Mouse (Mus musculus): ENCODE results near the gene Camta1. TPM values are rescaled to one million over a fixed set of nuclear protein-coding genes. Genes with fewer than 3 reads are reported as not detected.

Camta1 gene
- 100 to 1,000 TPM; 152 to 172 TPM for total RNA-seq (2021)

DNA sequence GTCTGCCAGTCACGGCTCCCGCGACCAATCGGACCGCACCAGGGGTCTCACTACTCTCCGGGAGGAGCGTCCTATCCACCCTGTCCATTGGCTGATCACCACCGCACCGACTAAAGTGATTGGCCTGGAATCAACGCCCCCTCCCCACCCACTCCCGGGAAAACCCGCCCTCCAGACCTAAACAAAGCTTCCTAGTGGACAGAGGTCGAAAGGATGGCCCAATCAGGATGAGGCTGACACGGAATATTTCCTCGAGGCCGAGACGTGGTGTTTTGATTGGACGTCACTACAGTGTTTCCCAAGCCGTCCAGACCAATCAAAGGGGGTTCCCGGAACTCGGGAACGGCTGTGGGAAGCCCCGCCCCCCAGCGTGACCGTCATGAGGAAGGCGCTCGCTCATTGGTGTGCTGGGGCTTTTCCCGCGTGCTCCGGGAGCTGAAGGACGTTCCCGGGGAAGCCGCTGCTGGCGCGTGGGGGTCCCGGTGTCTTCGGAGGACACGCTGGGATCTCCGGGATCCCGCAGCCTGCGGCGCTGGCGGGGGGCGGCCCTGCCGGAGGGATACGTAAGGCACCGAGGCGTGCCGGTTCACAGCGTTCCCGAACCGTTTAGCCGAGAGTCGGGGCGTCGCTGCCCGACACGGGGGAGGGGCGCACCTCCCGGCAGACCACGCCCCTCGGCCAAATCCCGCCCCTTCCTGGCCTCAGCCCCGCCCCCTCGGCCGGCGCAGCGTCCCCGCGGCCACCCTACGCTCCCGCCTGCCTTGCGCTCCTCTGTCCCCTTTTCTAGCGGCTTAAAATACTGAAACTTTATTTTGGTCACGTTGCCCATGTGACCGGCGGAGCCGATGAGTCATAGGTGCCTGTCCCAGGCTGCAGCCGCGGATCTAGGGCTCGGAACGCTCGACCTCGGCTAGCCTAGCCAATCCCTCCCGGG, at the start of gene Camta1:
Camta1 (minus strand) TSS at position 71 of the 934 bp plus-strand sequence.
- DNase-seq = peak; percentile 100

DNA sequence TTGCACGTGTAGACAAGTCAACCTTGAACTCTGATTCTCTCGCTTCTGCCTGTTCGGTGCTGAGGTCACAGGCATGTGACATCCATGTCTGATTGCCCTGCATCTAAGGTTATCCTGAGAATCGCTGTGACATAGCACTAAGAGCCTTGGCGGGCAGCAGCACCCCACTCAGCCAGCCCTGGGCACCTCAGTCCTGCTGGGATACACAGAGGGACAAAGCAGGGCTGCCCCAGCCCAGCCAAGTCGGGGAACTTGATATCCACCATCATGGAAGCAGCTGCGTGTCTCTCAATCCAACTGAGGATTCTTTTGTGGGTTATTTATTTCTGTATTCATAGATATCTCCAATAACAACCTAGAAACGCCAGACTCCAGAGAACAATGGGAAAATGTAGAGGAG, 47.1 kb upstream of the Camta1 start:
- no peak for DNase-seq

DNA sequence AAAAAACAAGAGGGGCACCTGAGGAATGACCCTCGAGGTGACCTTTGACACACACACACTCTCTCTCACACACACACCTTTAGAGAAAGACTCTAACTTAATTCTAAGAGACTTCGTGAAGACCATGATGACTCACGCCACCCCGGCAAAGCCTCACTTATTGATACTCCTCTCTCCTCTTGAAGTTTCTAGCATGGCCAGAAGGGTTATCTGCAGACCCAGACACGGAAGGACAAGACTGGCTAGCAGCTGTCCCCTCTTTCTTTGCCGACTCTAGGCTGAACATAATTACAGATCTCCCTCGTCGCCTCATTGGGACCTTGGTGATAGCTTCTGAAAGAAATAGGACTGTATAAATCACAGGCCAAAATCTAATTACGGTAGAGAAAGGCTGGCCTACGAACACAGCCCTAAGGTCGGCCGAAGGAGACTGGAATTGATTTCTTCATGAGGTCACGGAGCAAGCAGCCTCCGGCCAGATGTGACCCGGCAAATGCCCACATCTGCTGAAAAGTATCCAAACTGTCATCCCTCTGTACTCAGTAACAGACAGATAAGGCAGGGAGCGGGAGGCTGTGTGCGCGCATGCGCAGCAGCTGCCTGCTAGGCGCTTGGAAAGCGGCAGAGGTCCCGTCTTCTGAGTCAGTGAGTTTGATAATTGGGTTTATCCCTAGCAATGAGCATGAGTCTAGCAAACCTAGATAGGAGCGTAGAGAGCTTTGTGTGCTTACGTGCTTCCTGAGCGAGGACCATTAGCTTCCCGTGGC, 46.1 kb upstream of the Camta1 start:
- peak; percentile 54 for DNase-seq

DNA sequence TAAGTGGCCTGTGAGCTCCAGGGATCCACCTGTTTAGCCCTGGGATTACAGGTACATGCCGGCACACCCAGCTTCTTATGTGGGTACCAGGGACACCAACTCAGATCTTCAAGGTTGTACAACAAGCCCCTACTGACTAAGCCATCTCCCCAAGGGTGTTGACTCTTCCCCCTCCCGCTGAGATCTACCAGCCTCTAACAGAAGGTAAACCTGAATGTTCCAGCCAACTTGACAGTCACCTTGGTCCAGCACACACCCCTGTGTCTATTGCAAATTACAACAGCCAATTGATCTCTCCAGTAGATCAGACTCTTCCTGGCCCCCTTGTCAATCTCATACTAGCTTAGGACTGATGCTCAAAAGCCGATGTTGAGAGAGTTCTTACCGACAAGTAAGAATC, 43.9 kb upstream of the Camta1 start:
- no peak for DNase-seq

DNA sequence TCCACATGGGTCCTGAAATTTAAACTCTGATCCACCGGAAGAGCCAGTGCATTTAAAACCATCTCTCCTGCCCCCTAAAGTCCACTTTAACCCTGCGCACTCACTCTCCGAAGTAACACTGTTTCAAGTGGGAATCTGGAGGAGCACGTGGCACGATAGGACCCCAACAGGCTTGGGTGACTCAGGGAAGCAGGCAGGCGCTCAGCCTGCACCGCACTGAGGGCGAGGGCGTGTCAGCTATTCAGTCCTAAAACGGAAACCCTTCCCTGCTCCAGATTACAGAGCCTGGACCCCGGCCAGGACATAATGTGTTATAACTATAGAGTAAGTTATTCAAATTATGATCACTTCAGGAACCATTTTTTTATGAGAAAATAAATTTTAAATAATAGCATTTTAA, 42.4 kb upstream of the Camta1 start:
- DNase-seq = peak; percentile 76

DNA sequence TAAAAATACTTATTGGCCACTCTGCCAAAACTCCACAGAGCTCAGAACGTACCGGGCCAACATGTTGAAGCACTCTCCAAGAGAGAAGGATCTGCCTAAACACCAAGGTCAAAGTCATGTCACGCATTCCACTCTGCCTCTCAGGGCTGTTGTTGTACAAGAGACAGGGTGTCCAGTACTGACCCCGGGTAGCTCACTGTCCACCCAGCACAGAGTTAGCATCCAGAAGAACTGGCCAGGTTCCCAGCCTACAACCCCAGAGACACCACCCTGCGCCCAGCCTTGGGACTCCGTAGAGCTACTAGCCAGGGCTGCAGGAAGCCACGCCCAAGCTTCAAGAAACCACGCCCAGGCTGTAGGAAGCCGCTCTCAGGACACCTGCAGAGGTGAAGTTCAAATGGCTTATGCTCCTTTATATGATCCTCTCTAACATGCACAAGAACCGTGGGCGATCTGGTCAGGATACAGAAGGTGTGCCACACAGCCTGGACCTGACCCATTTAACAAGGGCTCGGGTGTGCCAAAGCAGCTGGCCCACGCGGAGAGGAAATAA, 41.1 kb upstream of the Camta1 start:
- peak; percentile 77 for DNase-seq

DNA sequence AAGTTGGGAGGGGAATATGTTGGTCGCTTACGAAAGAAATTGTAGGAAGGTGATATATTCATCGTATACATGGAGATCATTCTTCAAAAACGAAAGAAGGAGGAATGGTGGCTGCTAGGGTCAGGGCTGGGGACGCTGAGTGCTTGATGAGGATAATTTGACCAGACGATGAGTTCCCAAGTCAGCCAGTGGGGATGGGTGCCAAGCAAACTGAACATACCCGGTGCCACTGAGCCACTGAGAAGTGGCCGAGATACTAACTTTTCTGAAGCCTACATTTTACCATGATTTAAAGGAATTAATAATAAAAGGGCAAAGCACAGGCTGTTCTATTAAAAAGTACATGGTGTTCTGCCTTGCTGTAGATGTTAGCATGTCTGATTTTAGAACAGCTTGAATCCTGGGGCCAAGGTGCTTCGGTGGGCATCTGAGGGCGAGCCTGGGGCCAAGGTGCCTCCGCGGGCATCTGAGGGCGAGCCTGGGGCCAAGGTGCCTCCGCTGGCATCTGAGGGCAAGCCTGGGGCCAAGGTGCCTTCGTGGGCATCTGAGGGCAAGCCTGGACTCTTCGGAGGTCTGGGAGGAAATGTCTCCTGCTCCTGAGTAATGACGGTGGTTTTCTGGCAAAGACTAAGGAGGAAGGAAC, 40.5 kb upstream of the Camta1 start:
- no peak for DNase-seq

DNA sequence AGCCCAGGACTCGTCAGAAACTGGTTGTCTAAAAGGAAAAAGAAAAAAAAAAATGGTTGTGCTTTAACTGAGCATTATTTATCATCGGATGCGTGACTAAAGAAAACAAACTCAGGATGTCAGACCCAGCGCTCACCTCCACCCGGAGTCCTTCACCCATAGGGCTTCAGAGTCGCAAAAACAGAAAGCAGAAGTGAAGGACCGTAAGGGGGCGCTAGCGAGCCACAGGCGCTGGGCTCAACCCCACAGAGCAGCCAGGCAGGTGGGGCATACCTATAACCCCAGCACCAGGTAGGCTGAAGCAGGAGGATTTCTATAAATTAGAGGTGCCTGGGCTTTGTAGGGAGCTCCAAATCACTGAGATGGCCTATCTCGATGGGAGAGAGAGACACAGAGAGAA, 39.7 kb upstream of the Camta1 start:
- DNase-seq = peak; percentile 28

DNA sequence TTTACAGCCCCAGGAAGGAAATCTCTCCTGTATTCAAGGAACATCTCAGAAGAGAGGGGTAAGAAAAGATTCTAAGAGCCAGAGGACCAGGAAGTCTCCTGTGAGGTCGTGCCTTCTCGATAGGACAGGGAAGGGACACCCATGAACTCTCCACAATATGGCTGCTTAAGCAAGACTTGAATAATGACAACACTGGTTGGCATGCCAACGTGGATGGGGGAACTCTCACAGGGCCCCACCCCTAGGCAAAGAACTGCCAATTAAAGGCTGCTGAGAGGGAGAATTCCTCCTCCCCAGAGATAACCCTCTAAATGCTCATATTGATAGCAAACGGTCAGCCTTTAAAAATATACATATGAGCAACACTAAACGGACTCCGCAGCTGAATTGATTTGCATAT, 39.1 kb upstream of the Camta1 start:
- no peak for DNase-seq

DNA sequence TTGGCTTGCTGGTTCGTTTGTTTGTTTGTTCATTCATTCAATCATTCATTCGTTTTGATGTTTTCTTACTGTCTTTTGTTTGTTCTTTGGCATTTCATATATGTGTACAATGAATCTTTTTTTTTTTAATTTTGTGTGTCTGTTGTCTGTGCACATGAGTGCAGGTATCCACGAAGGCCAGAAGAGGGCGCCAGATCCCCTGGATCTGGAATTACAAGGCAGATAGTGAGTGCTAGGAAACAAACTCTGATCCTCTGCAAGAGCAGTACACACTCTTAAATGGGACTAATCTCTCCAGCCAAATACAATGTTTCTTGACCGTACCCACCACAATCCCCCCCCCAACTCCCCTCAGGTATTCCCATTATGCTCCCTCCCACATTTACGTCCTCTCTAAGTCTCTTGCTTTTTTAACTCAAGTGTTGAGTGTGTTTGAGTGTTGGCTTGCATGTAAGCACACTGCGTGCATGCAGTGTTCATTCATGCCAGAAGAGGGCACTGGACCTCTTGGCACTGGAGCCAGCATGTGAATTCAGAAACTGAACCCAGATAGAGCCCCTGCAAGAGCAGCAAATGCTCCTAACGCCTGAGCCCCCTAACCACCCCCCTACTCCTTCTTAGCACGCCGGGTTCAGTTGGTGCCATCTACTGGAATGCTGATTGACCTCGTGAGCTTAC, 38.2 kb upstream of the Camta1 start:
- DNase-seq = no peak

DNA sequence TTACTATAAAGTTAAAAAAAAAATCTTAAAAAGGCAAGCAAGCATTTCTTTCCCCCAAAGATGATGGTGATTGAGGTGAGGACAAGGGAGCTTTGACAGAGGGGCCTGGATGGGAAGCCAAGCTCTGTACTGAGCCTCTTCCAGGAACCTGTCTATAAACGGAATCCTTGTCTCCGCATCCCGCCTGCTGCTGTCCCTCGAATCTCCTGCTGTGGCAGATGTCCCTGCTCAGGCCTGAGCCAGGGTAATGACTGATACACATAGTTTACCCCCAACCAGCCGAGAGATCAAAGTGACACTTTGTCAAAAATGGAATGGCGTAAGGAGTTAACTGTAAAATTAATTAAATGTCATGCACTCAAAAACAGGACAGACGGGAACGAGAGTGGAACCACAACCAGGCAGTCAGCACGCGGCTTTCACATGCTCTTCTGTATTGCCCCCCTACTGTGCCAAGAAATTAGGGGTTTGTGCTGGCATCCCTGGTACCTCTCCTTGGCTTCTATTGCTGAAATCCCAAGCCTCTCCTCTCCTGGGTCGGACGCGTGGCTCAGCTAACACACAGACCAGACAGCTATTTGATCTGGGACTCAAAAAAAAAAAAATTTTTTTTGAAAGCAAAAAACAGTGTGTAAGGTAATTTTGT, 37.0 kb upstream of the Camta1 start:
- no peak for DNase-seq

DNA sequence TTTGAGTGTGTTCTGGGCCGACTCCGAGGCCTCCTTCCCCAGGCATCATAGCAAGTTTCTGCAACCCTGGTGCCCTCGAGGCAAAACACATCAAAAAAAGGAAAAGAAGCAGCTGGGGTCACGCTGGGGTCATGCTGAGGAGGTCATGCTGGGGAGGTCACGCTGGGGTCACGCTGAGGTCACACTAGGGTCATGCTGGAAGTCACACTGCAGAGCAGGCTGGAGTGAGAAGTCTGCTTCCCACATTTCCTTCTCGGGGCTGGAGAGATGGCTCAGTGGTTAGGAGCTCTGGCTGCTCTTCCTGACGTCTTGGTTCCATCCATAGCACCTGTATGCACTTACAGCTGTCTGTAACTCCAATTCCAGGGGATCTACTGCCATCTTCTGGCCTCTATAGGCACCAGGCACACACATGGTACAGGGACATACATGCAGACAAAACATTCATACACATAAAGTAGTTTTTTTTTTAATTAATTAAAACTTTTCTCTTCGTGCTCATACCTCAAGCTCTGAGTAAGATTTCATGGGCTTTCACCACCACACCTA, 35.5 kb upstream of the Camta1 start:
- DNase-seq = no peak

DNA sequence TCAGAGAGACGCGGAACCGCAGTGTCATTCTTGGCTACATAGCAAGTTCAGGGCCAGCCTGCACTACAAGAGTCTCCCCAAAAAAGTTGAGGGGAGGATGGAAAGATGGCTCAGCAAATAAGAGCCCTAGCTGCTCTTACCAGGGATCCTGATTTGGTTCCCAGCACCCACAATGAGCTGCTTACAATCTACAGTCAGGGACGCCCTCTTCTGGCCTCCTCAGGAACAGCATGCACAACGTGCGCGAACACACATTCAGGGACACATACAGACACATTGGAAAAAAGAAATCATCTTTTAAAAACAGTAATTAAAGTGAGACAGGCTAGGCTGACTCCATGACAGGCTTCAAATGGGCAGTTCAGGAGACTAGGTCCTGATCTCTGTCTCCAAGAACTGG, 33.9 kb upstream of the Camta1 start:
- no peak for DNase-seq

DNA sequence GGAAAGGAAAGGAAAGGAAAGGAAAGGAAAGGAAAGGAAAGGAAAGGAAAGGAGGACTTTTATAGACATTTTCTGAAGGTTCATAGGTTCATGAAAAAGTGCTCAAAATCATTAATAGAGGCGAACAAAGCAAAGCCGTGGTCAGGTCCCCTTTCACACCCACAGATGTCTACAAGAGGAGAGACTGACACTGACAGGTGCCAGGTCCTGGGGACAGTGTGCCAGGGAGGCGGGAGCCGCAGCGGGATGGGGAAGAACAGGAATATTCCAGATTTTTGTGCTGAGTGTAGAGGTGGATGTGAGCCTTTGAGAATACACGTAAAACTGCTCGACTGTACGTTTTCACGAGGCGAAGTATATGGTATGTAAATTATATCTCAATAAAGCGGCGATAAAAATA, 33.2 kb upstream of the Camta1 start:
- no peak for DNase-seq

DNA sequence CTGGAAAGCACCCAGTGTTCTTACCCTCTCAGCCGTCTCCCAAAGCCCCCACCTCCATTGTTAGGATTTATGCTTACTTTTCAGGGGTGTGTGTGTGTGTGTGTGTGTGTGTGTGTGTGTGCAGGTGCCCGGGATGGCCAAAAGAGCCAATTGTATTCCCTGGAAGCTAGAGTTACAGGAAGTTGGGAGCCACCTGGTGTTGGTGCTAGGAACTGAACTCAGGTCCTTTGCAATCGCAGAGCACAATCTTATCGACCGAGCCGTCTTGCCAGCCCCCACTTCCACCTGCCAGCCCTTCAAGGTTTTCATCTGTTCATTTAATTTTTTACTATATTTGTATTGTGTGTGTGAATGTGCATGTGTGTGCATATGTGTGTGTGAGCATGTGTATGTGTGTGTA, 31.6 kb upstream of the Camta1 start:
- DNase-seq = peak; percentile 17

DNA sequence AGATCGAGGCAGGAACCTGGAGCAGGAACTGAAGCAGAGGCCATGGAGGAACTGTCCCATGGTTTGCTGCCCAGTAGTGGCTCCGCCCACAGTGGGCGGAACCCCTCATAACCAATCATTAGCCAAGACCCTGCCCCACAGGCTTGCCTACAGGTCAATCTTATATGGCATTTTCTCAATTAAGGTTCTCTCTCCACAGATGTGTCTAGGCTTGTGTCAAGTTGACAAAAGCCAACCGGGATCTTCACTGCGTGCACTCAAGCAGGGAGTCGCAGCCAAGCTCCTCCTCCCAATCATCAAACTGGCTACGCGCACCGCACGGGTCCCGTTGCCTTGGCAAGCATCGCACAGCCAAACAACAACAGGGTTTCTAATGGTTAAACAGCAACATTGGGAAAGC, 19.9 kb upstream of the Camta1 start:
- DNase-seq = no peak

DNA sequence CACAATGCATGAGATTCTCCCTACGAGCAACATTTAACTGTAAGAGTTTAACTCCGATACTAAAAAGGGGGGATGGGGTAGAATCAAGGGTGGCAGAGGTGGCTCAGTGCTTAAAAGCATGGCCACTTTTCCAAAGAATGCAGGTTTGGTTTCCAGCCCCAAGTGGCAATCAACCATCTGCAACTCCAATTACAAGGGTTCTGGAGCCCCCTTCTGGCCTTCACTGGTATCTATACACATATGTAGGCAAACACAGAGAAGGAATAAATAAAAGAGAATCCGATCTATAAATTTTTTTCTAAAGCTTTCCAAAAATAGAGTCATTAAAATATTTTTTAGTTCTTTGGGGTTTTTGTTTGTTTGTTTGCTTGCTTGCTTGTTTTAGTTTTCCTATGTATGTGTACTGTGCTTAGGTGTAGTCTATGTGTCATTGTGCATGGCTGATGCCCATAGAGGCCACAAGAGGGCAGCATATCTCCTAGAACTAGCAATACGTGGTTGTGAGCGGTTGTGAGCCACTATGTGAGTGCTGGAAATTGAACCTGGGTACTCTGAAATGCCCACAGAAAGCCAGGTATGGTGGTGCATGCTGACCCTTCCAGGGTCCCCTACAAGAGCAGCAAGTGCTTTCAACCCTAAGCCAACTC, 18.5 kb upstream of the Camta1 start:
- DNase-seq = no peak

DNA sequence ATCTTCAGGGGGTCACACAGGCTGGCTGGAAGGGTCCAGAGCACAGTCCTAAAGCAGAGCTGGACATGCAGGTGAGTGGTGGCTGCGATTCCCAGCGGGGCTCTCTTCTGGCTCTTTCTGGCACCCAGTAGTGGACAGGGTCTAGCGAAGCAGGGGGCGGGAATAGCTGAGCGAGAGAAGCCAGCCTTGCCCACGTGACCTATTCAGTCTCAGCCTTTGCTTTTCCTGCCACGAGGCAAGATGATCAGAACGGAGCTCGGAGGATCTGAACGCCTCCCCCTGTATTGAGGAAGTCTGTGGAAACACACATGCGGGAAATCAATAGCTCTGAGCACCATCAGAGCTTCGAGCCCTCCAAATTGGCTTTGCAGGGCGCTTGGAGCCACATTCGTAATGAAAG, 14.7 kb upstream of the Camta1 start:
- no peak for DNase-seq

DNA sequence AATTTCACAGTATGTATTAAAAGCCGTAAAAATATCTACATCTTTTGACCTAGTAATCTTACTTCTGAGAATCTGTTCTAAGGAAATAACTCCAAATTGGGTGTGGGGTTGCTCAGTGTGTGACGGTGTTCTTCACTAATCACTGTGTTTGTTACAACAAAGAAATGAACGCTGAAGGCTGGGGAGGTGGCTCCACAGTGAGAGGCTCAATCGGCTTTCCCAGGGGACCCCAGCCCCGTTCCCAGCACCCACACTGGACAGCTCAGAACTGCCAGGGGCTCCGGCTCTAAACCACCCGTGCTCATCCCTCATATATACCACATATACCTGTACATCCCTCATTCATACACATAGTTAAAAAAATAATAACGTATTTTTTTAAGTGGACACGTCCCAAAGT, 1.8 kb upstream of the Camta1 start:
- peak; percentile 12 for DNase-seq

DNA sequence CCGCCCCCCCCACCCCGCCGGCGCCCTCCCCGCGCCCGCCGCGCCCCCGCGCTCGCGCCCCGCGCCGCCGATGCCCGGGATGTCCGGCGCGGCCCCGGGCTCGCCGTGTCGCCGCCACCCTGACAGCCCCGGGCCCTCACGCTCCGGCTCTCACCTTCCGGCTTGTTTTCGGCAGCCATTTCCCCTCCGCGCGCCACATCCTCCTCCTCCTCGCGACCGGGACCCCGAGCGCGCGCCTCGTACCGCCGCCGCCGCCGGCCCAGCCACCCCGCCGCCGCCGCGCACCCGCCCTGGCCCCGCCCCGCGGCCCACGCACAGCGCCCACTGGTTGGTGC, 238 bp downstream of the Camta1 start:
- no peak for DNase-seq
